Comparison of ENCODE assay signal across 8 mouse cellular contexts in the genomic region with DNA sequence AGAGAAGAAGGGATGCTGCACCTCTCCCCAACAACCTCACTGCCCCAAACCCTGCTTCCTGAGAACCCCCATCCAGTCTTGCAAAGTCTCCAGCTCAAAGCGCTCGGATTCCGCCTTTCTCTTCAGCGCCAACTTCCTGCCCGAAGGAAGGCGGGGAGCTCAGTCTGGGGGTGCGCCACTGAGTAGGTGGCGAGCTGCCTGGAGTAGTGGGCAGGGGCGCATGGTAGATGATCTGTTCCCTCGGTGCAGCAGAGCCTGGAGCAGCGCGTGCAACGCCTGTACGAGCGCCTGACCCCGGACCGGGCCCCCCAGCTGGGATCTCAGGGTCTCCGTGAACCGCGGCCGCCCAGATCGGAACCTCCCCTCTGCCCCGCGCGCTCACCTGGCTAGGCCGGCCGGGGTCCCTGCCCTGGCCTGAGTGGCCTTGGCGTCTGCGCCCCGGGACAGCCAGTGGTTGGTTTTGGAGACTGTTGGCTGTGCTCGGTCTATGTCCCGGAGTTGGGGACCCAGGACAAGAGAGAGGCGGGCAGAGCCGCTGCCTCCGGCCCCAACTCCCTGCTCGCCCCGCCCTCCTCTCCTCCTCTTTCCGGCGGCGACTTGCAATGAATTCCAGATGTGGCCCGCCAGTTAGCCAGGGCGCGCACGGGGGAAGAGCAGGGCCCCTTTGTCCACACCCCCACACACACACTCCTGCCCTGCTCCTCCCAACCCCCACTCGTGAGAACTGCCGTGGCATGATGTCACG. TPM values are rescaled to one million over a fixed set of nuclear protein-coding genes. Genes with fewer than 3 reads are reported as not detected.
DNase-seq lines count a peak whose midpoint lies in the region; ATAC-seq lines count a peak whose summit lies in the region.

A gene (minus strand): TSS at position 566 of the 745 bp plus-strand sequence.

- H3K27me3 ChIP-seq in hindbrain, embryonic 12.5 days = peaks cover 6% of the 10 kb centered on the region; the same call in 1 of the 2 replicates

- peak within 1 kb of the TSS; percentile 78 for H3K9ac ChIP-seq in hindbrain, embryonic 12.5 days

- no peaks in the 10 kb centered on the region for H3K36me3 ChIP-seq in hindbrain, embryonic 12.5 days

- H3K4me3 ChIP-seq in hindbrain, embryonic 12.5 days = peak within 1 kb of the TSS; percentile 78

- WGBS in hindbrain, embryonic 12.5 days = under 1% methylated on average over 36 of the region's 47 CpGs

- peak; percentile 72 for ATAC-seq in hindbrain, embryonic 12.5 days (ENCODE audit: low FRiP score)

- H3K9me3 ChIP-seq in hindbrain, embryonic 12.5 days (replicated peaks) = no peaks in the 10 kb centered on the region

- peak within 1 kb of the TSS; percentile 89 for H3K4me2 ChIP-seq in hindbrain, embryonic 12.5 days (replicated peaks)

- peak; percentile 80 for DNase-seq in Muller cell, postnatal 12 days (ENCODE audit: inconsistent ontology term)
- DNase-seq in c-Kit-positive CD71-positive TER-119-positive erythroid progenitor cells, embryonic 14.5 days (ENCODE audit: low spot score) = peak; percentile 52
- peak; percentile 37 to 49 for DNase-seq in frontal cortex, postnatal 14 days (ENCODE audit: low spot score in 2 of 2)
- peak; percentile 39 to 55 for DNase-seq in layer of hippocampus, postnatal 36 days
- peak; percentile 90 to 95 for DNase-seq in lung, postnatal 4 days
- peak; percentile 88 for DNase-seq in retina, postnatal 1 day
- peak; percentile 70 to 75 for DNase-seq in urinary bladder, adult 18-20 months (ENCODE audit: low spot score in 2 of 2)

- H3K27ac ChIP-seq in hindbrain, embryonic 12.5 days = peak within 1 kb of the TSS; percentile 80

- peaks cover 36% of the 10 kb centered on the region for H3K4me1 ChIP-seq in hindbrain, embryonic 12.5 days

RNA-seq across cellular contexts. Expression of the gene that starts here (rescaled TPM):
- 22.1 and 26.5 TPM in 2 replicates for polyA plus RNA-seq in hindbrain, embryonic 12.5 days (2016; fragmentation: Nextera tagmentation; extraction: Ambion mirVana)
- total RNA-seq in layer of hippocampus, postnatal 36 days (2021) = 1 to 10 TPM; 1.2 to 2.8 TPM

Comparison
In these comparisons a context has a peak if more than half of its experiments do, and no peak if none do; other contexts are left out.
1. Peak in every context shown above with its lines: DNase-seq, ATAC-seq, H3K4me3 ChIP-seq and H3K27ac ChIP-seq.